Mouse (Mus musculus) cerebellum, postnatal 36 days (tissue): ENCODE measurements at regions not wholly inside any gene's neighbourhood (a gene's known extent, or its start where the extent isn't known, plus 50 kb on each side); places are given as distances from the start of the nearest gene placed in this dataset.

Source experiments
- DNase-seq, 2 experiments: peaks; one replicate each; pipeline ENCODE4 v3.0.0; 2021 to 2022; ENCODE audit warnings: mixed read lengths in 2 of 2

DNA sequence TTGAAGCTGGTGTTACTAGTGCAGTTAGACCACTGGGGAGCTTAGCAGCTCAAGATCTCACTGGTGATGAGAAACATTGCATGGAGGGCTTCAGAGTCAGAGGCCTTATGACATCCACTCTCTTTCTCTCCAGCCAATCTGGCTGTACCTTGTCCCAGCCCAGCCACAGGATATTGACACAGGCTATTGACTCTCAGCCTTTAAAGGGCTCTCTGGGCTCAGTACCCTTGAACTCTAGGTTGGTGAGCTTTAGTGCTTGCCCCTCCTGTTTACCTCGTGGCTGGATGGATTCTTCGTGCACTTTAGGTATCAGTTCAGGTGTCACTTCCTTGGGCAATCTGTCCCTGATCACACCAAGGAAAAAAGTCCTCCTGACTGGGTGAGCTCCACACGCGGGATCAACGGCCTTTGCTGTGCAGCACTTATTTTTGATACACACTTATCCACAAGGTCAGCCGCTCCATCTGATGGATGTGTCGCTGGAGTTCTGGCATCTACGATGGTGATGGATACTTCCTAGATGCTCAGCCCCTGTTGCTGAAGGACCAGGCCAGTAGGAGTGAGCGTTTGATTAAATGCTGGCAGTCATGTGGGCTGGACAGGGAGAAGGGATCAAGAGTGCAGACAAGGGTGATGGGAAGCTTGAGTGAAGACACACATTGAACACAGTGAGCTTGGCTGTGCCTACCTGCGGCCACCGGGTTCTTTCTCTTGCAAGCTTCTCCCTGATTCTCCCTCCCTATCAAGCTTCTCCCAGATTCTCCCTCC lies 177.7 kb downstream of the Snx10 start:
- no peak for DNase-seq

DNA sequence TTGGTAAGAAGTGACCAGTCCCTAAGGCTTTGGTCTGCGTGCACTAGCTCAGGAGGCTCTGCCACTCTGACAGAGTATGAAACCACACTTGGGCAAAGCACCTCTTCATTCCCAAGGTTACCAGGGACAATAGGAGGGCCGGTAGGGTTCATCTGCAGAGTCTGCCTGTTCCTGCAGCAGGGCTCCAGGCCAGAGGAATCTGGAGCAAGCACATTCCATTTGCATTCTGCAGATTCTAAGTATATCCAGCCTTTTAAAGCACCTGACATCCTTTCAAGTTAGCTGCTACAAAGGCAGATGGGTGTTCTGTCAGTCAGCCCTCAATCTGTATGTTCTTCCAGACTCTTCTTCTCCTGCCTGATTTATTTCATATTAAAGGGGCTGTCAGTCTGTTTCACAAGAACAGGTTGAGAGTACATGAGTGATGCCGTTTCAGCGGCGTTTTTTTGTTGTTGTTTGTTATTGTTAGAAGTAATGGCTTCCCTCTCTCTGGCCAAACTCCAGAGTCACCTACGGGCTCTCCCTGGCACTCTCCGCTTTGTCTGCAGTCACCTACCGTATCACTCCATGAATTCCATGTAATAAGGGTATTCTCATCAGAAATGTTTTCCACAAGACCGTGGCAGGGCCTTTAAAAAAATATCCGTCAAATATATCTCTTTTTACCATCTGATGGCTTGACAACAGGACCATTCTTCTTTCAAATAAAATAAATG lies 178.9 kb downstream of the Snx10 start:
- DNase-seq = no peak

DNA sequence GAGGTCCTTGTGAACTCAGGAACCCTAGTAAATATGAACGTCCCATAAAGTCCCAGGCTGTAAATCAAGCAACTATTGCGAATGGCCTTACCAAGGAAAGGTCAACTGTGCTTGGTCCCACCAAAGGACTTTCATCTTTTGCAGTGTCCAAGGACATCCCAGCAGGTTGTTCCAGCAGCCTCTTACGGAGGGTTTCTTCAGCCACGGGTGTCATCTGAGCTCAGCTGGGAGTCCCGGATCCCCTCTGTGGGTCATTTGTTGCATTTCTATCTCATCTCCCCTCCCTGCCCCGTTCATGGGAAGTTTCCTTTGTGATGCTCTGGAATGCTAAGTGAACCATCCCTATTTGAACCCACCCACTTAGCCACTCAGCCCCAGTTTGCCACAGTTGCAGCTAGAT lies 184.3 kb downstream of the Snx10 start:
- DNase-seq = no peak

DNA sequence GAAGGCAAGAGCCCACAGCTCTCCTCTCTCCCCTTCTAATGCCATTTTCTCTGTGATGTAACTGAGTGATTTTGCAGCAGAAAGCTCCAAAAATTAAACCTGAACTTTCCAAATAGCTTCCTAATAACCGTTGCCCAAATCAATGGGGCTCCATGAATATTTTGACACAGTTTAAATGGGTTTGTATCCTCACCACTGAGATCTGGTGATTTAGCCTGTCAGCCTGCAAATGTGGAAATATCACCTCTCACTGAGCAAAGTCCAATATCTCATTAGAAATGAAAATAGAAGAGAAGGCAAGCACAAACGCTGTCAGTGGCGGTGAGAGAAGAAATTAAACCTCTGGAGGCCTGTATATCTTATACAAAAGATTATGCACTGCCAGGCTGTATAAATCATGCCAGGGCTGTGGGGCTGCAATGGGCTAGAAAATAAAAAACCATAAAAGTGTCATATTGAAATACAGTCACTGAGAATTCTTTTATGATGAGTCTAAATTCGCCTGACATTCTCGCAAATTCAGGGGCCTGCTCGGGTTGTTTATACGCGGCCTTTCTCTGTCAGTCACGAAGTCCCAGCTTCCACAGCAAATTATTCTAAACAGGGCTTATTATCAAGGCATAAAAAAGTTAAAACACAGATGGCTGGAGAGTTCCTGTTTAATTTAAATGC lies 185.1 kb downstream of the Snx10 start:
- DNase-seq = no peak

DNA sequence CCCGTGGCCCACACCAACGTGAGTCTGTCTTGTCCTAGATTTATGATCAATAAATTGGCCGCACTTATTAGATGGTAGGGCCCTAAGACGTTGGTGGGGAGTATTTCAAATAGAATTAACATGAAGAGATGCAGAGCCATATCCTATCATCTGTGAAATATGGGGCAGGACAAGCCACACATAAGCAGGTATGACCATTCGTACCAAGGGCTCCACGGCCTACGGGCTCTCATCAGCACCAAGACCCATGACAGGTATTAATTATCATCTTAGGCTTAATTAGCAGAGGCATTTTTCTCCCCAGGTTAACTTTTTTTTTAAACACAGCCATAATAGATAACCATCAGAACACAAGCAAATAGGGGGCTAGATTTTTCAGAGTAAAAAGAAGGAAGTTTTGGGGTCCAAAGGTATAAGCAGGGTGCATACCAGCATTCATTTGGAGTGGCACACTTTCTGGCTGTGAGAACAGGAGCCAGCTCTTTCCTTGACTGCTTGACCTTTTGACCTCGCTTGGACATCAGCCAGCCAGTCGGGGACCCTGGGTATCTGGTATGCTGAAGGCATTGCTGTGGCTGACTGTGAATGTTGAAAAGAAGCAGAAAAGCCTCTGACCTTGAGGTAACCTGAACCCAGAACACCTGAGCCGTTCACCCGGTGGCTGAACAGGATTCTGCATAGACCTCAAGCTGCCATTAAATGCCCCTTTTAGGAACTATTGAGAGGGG lies 185.8 kb downstream of the Snx10 start:
- no peak for DNase-seq

DNA sequence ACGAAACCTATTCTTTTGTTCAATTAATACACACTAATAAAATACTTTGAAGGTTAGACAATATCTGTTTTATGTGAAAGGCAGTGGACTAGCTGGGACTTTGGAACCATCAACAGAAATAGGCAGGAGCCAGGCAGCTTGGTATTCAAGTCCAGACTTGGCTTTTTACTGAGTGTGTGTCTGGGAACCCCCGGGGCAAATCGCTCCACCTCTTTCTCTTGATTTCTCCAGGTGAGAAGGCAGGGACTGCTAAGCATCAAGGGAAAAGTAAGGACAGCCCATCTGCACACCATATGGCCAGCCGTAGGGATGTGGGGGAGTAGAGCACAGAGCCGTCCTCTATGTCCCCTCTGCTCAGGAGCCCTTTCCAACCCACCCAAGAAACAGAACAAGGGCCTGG lies 186.5 kb downstream of the Snx10 start:
- no peak for DNase-seq

DNA sequence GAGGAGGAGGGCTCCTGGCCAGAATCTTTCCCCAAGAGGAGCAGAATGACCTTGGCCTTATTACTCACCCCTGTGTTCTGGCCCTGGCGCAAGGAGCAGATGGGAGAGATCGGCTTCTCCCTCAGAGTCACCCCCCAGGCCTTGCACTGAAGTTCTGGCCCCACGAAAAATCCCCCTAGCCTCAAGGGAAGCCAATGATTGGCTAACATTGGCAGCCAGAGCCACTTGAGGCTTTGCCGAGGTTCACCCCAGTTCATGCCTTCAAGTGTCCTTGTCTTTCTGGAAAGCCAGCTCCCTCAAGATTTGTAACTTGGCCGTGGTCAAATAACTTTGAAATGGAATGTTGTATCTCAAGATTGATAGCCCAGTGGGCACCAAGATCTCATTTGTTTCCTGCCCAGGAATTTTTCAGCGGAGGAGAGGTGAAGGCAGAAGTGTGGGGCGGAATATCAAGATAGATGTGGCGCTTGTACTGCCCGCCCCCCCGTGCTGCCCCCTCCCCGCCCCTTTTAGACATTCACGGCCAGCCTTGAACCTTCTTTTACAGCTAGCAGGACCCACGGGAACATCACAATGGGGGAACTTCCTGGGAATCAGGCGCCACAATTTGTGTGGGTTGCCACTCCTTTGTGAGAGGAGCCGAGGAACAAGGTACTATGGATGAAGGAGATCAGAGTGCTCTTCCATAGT lies 187.4 kb downstream of the Snx10 start:
- DNase-seq = peak in 1 of 2 experiments; percentile 16

DNA sequence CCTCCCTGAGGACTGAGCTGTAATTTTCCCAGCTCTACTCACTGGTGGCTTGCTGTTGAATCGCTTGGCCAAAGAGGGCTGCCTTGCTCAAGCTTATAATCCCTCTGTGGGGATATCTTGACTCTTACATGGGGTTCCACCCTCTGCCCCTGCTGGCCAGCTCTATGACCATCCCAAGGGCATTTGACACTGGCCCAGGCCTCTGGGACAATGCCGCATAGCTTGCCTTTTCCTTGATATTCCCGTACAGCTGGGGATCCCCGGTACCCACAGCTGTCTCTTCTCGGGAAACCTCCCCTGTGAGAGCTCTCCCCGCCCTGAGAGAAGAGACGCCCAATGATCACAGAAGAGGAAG lies 187.9 kb downstream of the Snx10 start:
- no peak for DNase-seq

DNA sequence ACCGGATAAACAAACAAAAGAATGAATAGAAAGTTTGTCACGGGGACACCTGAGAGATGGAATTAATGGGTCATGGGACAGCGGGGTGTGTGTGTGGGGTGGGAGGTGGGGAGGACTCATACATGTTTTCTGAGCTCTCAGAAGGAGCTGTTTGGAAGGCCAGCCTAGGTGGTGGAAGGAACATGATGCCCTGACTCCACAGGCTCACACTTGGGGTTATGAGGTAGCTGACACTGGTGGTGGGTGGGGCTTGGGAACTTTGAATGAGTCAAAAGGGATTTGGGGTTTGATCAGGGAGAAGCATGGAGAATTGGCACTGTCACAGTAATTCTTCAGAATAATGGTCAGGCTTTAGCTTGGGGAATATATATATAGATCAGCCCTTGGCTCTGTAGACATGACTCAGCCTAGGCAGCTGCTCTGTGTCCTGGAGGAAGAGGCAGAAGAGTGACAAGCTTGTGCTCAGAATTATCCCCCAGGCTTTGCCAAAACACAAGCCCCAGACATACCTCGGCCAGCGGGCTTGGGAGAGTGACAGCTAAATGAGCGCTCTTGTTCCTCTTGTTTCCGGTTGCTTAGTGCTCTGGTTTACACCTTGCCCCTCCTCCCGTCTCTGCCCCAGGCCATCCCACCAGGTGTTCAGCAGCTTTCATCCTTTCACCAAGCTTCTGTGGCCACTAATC lies 191.6 kb downstream of the Snx10 start:
- DNase-seq = no peak

DNA sequence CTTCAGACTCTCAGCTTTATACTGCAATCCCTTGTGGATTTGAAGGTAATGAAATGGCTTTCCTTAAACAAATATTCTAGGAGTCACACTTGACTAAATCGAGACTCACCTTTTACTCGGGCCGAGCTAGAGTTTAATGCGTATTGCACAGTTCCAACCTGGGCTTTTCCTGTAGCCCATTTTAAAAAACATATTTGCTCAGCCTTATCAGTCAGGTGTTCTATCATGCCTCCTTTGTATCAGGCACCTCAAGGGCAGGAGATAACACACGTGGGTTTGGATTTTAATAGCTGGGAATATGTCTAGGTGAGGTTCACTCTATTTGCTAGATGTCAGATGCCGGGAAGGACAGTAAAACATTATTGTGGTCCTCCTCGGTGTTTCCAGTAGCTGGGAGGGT lies 193.7 kb downstream of the Snx10 start:
- no peak for DNase-seq

DNA sequence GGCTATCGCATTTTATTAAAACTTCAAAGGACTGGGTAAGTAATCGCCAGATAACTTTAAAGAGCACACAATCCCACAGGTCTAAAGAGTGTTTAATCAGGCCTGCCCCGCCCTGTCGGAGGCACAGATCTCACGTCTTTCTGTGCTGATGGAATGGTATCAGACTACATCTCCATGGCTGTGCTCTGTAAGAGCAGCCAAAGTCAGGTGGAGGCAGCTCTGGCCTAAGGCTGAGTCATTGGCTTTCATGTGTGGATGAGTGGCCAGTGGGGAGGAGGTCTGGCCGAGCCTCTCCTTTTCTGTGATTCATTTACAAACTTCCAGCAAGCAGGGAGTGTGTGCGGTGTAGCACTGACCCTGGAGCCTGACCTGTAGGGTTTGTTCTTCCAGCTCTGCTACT lies 197.0 kb downstream of the Snx10 start:
- no peak for DNase-seq

DNA sequence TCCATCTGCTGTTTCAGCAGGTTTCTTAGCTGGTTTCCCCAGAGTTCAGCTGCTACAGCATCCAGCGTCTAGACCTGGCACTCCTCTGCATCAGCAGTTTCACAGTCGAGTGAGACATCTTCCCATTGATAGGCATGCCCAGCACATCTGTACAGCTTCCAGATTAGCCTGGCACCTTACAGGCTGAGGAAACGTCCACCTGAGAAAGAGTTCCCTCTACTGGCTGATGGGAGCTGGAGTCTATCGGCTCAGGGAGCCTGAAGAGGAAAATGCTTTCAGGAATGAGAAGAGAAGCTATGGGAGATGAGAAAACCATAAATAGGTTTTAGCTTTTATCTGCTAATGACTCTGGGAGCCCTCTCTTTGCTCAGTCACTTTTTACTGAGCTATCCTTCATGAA lies 199.4 kb downstream of the Snx10 start:
- no peak for DNase-seq

DNA sequence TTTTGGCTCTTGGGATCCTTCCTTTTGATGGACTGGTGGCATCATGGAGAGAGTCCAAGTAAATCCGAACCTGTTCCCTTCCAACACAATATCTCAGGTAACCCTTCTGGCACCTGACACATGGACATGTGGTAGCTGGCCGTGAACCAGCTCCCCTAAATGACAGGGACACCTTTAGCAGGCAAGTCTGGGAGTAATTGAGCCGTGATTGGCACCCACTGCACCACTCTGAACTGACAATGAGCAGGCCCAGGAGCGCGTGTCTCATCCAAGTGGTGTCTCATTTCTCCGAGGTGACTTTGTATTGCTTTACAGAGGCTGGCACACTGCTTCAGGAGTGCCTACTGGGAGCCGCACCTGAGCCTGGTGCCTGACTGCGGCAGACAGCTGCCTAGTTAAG lies 203.5 kb downstream of the Snx10 start:
- DNase-seq = no peak

DNA sequence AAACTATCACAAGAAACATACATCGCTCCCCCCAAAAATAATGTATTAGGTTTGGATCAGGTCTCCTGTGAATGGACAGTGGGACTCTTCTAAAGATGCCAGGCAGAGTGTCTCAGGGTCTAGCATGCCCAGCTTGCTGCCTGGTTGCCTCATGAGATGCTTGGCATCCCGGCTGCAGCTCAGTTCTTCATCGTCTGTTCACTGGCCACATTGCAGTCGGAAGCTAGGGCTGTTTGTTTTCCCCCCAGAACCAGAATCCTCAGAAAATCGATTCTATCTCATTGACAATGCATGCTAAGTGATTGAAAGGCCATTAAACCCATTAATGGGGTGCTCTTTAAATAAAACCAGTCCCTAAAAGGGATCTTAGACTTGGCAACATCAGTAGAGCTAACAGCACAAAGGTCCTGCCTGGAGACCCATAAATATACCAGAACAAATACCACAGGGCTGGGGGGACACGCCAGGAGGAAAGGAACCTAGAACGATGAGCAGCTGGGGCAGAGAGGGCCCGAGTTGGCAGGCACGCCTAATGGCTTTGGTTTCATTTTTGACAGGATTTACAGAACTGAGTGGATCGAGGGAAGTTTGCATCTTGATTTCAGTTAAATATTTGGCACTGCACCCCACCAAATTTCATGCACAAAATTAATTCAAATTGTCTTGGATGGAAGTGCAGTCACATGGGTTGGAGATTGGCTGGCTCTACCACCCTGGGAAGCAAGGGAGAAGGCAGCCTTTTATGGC lies 205.3 kb downstream of the Snx10 start:
- DNase-seq = no peak

DNA sequence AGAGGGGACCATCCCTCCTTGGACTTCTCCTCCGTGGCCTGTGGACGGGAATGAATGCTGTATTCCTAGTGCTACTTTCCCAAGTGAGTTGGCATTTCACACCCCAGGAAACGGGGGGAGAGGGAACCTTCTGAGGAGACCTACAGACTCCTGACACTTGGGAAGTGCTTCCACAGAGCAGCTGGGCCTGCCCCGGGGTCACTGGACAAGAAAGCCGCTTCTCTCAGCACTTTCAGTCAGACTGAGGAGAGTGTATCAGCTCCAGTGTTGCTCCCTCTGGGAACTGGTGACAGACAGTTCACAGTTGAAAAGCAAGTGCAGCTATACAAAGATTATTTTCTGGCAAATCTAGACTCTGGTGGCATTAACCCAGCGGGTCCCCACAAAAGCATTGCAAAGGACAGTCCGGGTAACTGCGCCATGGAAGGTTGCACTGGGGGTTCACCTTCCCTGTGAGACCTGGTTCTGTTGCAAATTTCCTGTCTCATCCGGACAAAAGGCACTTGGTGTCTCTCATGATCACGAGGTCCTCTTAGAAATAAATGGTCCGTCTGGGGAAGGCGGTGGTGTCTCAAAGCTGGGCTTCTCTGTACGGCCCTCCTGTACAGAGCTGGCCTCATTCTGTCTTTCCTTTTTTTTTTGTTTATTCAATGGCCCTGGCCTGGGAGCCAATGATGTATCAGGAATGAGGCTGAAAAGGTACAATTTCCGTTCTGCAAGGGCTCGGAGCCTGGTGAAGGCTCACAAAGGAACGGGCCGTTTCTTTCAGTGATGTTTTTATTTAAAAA lies 207.1 kb downstream of the Snx10 start:
- DNase-seq = no peak

DNA sequence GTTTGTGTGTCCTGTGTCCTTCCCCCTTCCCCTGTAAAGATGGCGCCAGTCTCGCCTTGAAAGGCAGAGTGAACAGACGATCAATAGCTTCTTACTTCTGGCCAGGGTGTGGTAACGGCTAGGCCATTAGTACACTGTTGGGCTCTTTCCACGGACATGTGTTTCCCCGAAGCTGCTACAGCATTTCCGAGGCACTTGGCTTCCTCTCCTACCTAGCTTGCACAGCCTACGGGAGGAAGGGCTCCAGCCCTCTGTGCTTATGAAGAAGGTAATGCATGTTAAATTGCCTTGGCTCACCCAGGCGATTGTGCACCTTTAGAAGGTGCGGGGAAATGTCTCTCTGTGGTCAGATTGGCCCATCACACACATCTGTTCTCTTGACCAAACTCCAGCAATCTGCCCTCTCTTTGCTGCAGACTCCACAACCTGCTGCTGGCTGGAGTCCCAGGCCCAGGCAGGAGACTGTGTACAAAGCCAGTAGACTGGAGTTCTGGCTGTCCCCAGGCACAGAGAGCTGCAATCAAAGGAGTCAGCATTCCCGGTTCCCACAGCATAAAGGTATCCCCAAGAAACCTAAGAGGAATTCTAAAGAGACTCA lies 208.7 kb downstream of the Snx10 start:
- peak; percentile 87 to 88 for DNase-seq

DNA sequence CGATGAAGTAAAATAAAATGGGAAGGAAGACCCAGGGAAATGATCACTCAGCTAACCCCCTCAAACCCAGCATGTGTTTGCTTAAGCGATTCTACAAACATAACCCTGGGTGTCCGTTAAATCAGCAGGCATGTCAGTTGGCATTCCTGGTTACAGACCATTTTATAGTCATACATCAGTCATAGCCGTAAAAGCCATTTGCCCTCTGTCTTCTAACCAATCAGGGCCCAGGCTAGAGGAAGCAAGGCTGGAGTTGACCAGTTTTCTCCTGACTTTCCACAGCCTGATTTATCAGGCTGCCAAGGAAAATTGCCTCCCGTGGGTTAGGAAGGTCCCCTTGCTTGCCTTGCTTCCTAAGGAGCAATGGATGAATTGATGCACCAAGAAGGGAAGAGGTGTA lies 212.3 kb downstream of the Snx10 start:
- DNase-seq = no peak

DNA sequence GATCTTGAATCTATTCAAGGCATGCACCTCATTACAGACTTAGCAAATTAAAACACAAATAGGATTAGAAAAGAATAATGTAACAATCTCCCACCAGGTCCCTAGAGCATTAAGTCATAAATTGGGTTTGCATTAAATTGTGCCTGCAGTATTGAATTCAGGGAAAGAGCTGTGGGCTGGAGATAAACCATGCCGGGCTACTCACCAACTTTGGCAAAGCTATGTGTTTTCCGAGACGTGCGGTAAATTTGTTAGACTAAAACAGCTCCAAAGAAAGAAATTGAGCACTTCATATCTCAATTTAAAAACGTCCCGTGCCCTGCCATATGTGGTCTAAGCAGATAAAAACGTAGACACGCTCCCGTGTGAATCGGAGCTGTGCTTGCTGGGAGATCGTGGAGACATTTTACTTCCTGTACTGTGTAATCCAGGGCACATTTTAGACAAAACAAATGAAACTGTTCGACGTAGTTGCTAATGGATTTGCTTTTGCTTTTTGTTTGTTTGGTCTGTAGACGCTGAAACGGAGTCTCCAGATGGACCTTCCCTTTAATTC lies 219.5 kb downstream of the Snx10 start:
- no peak for DNase-seq

DNA sequence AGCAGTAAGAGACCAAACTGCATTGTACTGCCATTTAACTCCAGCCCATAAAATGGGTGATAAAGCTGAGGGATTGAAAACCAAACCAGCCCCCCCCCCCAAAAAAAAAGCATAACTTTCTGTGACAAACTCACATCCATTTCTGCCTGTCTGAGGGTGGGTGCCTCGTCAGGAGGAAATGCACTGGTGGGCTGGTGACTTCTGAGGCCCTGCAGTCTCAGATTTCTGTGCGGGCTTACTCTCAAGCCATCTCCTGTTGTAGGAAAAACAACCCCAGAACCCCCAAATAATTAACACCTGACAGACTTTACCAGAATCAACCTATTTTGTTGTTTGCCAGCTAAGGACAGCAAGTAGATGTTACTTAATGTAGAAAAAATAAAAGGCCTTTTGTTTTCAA lies 220.9 kb downstream of the Snx10 start:
- DNase-seq = no peak

DNA sequence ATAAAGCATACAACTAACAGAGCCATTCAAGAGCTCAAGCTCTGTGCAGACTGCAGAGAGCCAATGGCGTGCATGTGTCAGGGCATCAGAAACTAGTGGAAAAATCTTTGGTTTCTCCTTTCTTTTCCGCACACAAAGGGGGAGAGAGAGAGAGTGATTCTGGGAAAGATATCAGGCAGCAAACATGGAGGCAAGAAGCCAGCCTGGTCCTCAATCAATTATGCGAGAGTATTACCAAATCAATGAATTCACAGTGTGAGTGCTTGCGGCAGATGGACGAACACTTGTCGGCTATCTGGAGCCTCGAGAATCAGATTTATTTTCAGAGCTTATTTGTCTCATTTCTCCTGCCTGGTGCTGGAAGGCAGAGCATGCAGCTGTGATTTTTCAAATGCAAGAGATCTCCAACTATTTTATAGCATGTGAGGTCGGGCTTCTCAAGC lies 230.6 kb downstream of the Snx10 start:
- DNase-seq = no peak
